Mouse (Mus musculus): ENCODE measurements at regions not wholly inside any gene's neighbourhood (a gene's known extent, or its start where the extent isn't known, plus 50 kb on each side); places are given as distances from the start of the nearest gene placed in this dataset.

DNA sequence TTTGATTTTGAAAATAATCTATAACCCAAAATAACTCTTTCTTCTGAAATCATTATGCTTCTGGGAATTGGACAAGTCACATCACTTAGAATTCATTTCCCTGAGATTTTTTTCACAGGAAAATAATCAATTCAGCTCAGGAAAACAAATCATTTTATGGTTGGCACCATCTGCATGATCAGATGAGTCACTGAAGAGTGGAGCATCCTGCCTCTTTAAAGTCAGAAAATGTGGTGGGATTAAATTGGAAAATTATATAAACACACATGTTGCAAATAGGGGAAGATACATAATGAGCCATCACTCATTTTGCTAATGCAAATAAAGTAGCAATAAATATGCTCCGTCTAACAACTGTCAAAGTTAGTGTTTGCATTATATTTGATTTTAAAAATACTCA, 93.6 kb upstream of the Tmeff2 start:
- TF ChIP-seq POLR2A (IDR thresholded peaks at IDR 0.05; ENCODE audit: borderline replicate concordance, insufficient read depth, low read length) = no peak
- TF ChIP-seq CTCF (IDR thresholded peaks at IDR 0.05; ENCODE audit: borderline replicate concordance, insufficient read depth, low read depth, low read length) = no peak
